Mouse (Mus musculus) macrophage (primary cell): ENCODE data around the gene Wrnip1. TPM values are rescaled to one million over a fixed set of nuclear protein-coding genes. Genes with fewer than 3 reads are reported as not detected.

ENCODE experiments used
- H3K27ac ChIP-seq: fragments of 350-480 bp; formaldehyde crosslinking; 2 replicates; pipeline ENCODE4 v1.9.0; 2021
- H3K36me3 ChIP-seq: fragments of 350-480 bp; formaldehyde crosslinking; 2 replicates; pipeline ENCODE4 v1.9.0; 2021; ENCODE audit errors: inconsistent target
- H3K4me3 ChIP-seq: fragments of 350-480 bp; formaldehyde crosslinking; 2 replicates; pipeline ENCODE4 v1.9.0; 2021; ENCODE audit errors: inconsistent target
- H3K79me2 ChIP-seq: fragments of 350-480 bp; formaldehyde crosslinking; 2 replicates; pipeline ENCODE4 v1.9.0; 2021; ENCODE audit errors: inconsistent target
- WGBS: methylation state at CpG from one replicate; pipeline ENCODE4 v1.1.7; 2026; ENCODE audit warnings: inconsistent platforms; ENCODE audit not compliant: missing documents; 5-methylcytosine and 5-hydroxymethylcytosine counted together
- polyA plus RNA-seq: library from polyadenylated mRNA; stranded (reverse); fragments of 250-400 nt; gene quantifications from 3 replicates; pipeline ENCODE4 v1.2.4, GENCODE M21; 2018; ENCODE audit warnings: inconsistent platforms

Gene Wrnip1
- polyA plus RNA-seq, 1 experiment from 2014 or later, result 7.1 TPM

DNA sequence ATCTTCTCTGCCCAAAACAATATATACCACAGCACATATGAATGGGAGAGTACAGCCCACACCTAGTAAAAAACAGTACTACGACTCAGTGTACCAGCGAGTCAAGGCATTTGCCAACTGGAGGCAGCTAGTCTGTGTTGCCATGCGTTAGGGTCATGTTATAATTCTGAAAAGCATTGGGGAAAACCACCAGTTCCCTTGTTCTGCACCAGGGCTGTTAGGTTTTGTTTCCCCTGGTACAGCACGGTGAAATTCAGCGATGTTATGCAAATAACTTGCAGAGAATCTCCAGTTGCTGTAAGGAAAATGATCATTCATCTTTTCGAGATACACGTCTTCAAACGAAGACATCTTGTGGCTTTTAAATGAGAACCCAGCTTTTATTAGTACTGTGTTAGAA lies 23.7 kb downstream of the Wrnip1 start:
- WGBS, result 73% methylated on average over 8 of the region's 8 CpGs
- Histone ChIP-seq H3K27ac (no peak overlapping the region), H3K4me3 (no peak overlapping the region), H3K36me3 (peaks cover 13% of the 10 kb centered on the region; the same call in 1 of the 2 replicates), H3K79me2 (no peaks in the 10 kb centered on the region)

DNA sequence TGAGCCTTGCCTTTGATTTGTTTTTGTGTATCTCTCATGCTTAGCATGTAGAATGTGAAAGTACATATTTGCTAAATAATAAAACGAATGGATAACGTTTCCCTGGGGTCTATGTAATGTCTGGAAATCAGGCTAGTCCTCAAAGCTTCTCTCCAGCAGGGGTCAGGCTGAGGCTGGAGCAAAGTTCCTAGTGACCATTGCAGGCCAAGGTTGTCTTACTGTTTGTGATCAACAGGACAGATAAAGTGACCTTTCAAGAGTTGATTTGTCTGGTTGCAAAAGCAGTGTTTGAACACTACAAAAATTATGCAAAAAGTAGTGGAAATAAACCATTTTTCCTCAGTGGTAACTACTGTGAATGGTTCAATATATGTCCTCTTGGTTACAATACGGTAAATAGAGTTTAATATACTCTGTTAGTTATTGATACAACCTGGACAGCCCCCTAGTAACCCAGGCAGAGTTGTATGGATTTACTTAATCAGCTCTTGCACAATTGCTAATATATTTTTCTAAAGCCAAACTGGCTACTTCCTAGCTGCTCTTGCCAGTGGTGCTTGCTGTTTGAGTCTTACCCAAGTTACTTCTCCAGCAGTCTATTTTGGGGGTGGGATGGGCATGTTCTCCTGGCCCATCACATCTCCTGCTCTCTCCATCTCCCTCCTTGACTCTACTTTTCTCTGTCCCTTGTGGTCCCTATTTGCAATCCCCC lies 25.4 kb downstream of the Wrnip1 start:
- H3K27ac ChIP-seq, result no peak overlapping the region
- no peak overlapping the region for H3K4me3 ChIP-seq
- 0 out of 2 replicates have a peak, but pooled peaks cover 1% of the 10 kb centered on the region for H3K36me3 ChIP-seq
- 82% methylated on average over 3 of the region's 3 CpGs for WGBS
- H3K79me2 ChIP-seq, result no peaks in the 10 kb centered on the region

- Histone ChIP-seq H3K79me2 (no peaks in the 10 kb centered on the region), H3K27ac (no peak overlapping the region), H3K4me3 (no peak overlapping the region), H3K36me3 (no peaks in the 10 kb centered on the region)
- WGBS, result 33% methylated on average over 4 of the region's 4 CpGs
Observed at GRCm38 (mm10) chr13:32827951-32828350, 26.1 kb downstream of the Wrnip1 start.

DNA sequence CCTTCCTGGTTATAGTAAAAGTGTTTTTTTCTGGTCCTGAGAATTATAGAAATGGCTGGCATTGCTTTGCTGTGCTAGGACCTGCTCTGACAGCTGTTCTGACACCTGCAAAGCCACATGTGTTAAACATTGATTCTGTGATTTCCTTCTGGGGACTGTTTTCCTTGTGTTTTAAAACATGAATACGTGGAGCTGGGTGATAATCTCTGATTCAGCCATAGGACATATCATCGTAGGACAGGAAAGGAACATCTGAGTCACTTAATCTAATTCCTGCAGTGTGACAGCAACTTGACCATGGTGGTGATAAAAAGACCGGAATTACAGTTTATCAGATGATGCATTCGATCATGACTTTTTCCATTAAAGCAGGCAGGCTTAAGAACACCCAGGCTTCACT lies 27.0 kb downstream of the Wrnip1 start:
- Histone ChIP-seq H3K79me2 (no peaks in the 10 kb centered on the region), H3K36me3 (no peaks in the 10 kb centered on the region), H3K4me3 (no peak overlapping the region), H3K27ac (no peak overlapping the region)
- WGBS, result 88% methylated on average over 4 of the region's 4 CpGs

DNA sequence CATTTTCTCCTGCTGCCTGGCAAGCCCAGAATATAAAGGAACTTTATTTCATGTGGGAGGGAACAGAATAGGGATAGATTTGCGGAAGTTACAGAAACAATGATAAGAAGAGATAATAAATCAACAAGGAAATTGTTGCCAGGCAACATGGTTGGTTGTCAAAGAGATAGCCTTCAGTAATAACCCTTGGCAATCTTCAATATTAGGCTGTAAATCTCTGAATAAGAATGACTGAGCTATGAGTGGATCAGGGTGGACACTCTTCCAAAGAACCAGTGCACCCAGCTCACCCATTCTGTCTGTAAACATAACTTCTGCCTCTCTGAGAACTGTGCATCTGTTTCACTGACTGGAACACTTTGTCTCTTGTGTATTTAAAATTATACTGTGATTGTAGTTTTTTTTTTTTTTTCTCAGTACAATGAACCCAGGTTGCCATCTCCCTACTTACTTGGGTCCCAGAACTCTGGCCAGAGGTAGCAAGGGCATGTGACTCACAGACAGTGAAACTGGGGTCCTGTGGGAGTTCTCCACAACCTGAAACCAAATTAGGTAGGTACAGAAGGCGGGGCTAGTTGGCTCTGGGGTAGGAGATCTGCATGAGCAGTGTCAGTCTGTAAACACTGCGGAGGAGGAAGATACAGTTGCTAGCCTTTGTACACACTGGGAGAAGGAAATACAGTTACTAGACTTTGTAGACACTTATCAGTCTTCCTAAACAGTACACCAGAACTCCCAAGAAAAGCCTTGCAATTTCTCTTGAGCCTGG lies 29.9 kb downstream of the Wrnip1 start:
- Histone ChIP-seq H3K4me3 (no peak overlapping the region), H3K36me3 (no peaks in the 10 kb centered on the region), H3K79me2 (no peaks in the 10 kb centered on the region), H3K27ac (peak overlapping the region; percentile 58; the same call in 1 of the 2 replicates)
- WGBS, result 66% methylated on average over 3 of the region's 3 CpGs

- no peak overlapping the region for H3K4me3 ChIP-seq
- H3K27ac ChIP-seq, result peak overlapping the region; percentile 58
- WGBS, result 22% methylated on average over 3 of the region's 3 CpGs
- H3K36me3 ChIP-seq, result no peaks in the 10 kb centered on the region
- no peaks in the 10 kb centered on the region for H3K79me2 ChIP-seq
Observed at GRCm38 (mm10) chr13:32832776-32833175, 30.9 kb downstream of the Wrnip1 start.

- no peak overlapping the region for H3K4me3 ChIP-seq
- WGBS, result 10% methylated on average over 6 of the region's 6 CpGs
- no peaks in the 10 kb centered on the region for H3K79me2 ChIP-seq
- peak overlapping the region; percentile 58 for H3K27ac ChIP-seq
- no peaks in the 10 kb centered on the region for H3K36me3 ChIP-seq
Observed at GRCm38 (mm10) chr13:32833237-32833636, 31.4 kb downstream of the Wrnip1 start.

DNA sequence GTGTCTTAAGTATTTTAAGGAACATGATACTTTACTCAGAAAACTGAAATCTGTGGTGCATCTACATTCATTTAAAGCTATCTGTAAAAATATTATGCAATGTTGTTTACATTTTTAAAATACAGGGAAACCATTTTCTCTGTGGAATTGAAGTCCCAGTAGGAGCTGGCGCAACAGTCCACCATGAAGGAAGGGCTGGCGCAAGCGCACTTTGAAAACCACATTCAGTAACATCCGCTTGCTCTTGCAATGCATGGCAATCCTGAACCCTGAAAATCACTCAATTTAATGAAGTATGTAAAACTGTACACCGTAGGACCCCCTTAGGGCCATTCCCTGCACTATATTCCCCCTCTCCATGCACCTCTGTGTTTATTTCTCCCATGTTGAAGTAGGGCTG lies 32.7 kb downstream of the Wrnip1 start:
- Histone ChIP-seq H3K79me2 (no peaks in the 10 kb centered on the region), H3K36me3 (no peaks in the 10 kb centered on the region), H3K4me3 (no peak overlapping the region), H3K27ac (0 out of 2 replicates have a peak overlapping the region, but pooled peaks have one; percentile 7)
- WGBS, result 12% methylated on average over 5 of the region's 5 CpGs

DNA sequence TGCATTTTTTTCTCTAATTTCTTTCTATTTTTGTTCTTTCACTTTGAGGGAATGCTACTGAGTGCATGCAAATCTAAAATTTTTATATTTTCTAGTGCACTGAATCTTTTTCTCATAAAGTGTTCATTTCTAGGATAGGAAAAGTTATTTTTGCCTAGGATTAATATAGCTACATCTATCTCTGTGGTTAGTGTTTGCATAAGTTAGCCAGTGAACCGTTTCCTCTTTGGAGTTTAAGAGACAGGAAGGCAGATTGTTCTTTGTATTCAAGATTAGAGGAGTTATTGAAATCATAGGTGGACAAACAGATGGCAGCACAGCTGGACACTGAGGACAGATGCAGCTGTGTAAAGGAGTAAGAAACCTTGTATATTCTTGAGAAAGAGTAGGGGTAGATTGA lies 37.5 kb downstream of the Wrnip1 start:
- no peak overlapping the region for H3K27ac ChIP-seq
- 13% methylated on average over 1 of the region's 1 CpGs for WGBS
- no peaks in the 10 kb centered on the region for H3K79me2 ChIP-seq
- H3K4me3 ChIP-seq, result no peak overlapping the region
- no peaks in the 10 kb centered on the region for H3K36me3 ChIP-seq

GRCm38 (mm10) chr13:32841349-32841748 lies 39.5 kb downstream of the Wrnip1 start:
- Histone ChIP-seq H3K36me3 (no peaks in the 10 kb centered on the region), H3K79me2 (no peaks in the 10 kb centered on the region), H3K27ac (no peak overlapping the region), H3K4me3 (no peak overlapping the region)
- WGBS, result 96% methylated on average over 3 of the region's 3 CpGs

GRCm38 (mm10) chr13:32846221-32846620 lies 44.4 kb downstream of the Wrnip1 start:
- no peaks in the 10 kb centered on the region for H3K36me3 ChIP-seq
- H3K27ac ChIP-seq, result no peak overlapping the region
- no peaks in the 10 kb centered on the region for H3K79me2 ChIP-seq
- H3K4me3 ChIP-seq, result no peak overlapping the region

DNA sequence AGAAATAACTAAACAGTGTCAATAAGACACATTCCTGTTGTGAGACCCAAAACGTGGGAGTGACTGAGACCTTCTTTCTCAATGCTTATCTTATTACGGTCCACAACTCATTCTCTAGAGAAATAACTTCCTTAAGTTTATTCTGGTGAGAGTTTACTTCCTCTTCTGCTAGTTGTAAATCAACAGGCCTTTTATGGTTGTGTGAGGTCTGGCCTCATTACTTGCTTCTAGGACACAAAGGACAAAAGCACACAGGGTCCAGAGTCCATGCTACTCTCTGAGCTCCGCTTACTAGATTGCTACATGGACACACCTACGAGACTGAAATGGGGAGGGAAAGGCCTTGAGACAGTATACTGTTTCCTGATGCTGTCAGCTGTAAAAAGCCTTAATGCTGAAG lies 47.3 kb downstream of the Wrnip1 start:
- Histone ChIP-seq H3K36me3 (no peaks in the 10 kb centered on the region), H3K79me2 (no peaks in the 10 kb centered on the region), H3K27ac (no peak overlapping the region), H3K4me3 (no peak overlapping the region)
- WGBS, result 10% methylated on average over 2 of the region's 4 CpGs

DNA sequence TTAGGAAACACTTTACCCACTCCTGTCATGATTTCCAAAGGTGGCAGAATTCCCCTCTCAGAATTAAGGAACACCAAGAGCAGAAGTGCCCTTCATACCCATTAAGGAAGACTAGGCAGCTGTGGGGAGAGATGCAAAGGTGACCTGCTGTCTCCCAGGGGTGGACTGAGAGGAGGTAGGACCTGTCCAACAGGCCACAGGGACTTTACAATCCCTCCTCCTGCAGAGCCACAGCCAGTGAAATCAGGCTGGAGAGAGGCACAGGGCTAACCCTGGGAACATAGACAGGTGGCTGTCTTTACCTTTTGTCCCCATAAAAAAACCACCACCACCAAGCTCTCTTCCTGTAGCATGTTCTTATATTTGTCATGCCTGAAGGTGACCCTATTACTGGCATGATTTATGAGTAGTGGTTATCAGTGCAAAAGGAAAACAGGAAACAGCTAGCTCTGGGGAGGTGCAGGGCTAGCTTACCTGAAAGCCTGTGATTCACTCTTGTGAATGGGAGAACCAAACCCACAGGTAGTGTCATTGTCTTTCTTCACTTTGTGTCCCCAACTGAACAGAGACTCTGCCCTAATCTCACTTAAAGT lies 47.8 kb downstream of the Wrnip1 start:
- H3K4me3 ChIP-seq, result no peak overlapping the region

DNA sequence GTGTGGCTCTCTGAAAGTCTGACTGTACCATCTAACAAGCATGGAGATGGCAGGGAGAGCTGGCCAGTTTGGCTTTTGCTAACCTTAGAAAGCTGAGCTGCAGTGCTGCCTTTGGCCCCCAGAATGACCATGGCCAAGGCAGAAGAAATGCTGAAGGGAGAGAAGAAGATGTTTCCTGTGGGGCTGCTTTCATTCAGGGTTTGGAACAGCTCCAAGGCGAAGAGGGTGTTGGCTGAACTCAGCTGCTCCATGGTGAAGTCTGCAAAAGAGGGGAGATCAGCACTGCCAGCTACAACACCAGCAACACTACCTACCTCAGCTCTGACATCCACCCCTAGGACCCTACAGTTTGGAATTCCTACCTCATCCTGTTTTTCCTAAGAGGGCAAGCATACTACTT lies 48.3 kb downstream of the Wrnip1 start:
- H3K4me3 ChIP-seq, result no peak overlapping the region
- 0% methylated on average over 1 of the region's 1 CpGs for WGBS
- H3K27ac ChIP-seq, result no peak overlapping the region
- H3K79me2 ChIP-seq, result no peaks in the 10 kb centered on the region
- H3K36me3 ChIP-seq, result no peaks in the 10 kb centered on the region

More for the DNA sequence above, 47.8 kb downstream of the Wrnip1 start:
- H3K36me3 ChIP-seq, result no peaks in the 10 kb centered on the region
- H3K79me2 ChIP-seq, result no peaks in the 10 kb centered on the region
- no peak overlapping the region for H3K27ac ChIP-seq
